Mouse (Mus musculus): ENCODE data around the gene B3galt1. TPM values are rescaled to one million over a fixed set of nuclear protein-coding genes. Genes with fewer than 3 reads are reported as not detected.

The B3galt1 gene
- polyA plus RNA-seq, 1 experiment from 2014 or later: 8.4 TPM

DNA sequence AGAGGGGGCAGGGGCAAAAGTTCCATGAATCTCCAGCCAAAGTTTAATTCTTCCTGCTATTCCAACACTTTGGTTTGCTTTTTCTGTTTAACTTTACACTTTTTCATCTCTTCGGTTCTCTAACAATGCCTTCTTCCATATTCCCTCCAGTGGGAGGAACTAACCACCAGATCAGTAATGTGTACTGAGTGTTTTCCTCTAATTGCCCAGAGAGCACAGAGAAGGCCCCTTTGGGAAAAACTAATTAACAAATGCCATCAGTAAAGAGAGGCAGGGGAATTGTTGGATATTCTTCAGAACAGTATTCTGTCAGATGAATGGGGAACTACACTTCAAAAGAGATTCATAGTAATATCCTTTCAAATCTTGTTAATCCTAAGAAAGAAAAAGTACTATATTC, 338.1 kb downstream of the B3galt1 start:
- ATAC-seq (ENCODE audit: insufficient number of reproducible peaks, low FRiP score, low TSS enrichment, low read depth): no peak

DNA sequence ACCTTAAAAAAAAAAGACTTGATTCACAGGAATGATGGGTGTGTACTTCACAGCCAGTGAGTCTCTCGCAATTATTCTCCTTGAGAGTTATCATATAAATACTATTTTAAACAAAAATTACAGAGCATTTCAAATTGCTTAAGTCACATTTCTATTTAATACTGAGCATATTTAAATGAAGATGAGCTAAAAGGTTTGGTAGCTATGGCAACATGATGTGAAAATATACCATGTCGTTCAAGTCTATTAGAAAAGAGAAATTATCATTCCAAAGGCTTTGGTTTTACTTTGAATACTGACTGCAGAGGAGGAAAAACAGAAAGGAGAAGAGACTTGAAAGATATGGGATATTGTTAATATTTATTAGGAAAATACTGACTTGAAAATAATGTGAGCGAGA, 366.3 kb downstream of the B3galt1 start:
- Histone ChIP-seq H3K4me1 (ENCODE audit: control insufficient read depth, insufficient read depth, low read length) (no peaks in the 10 kb centered on the region), H3K36me3 (ENCODE audit: control insufficient read depth, insufficient read depth, low read length) (no peaks in the 10 kb centered on the region), H3K9ac (ENCODE audit: low read length) (no peak overlapping the region), H3K27me3 (ENCODE audit: control insufficient read depth, insufficient read depth, low read length) (no peaks in the 10 kb centered on the region), H3K4me3 (ENCODE audit: low read depth, low read length) (no peak overlapping the region), H3K4me2 (ENCODE audit: low read depth, severe bottlenecking) (no peak overlapping the region), H3K9me3 (ENCODE audit: control insufficient read depth, low read length) (no peaks in the 10 kb centered on the region), H3K27ac (replicated peaks; ENCODE audit: low read depth, low read length) (no peak overlapping the region)
- whole genome bisulfite sequencing: 85% methylated on average over 3 of the region's 3 CpGs
- DNase-seq (ENCODE audit: low spot score): no peak
- ATAC-seq (ENCODE audit: insufficient number of reproducible peaks, low FRiP score, low TSS enrichment, low read depth): no peak

More for the DNA sequence above, 338.1 kb downstream of the B3galt1 start:
- no peaks in the 10 kb centered on the region for H3K9me3 ChIP-seq (ENCODE audit: control insufficient read depth, low read length)
- H3K4me1 ChIP-seq (ENCODE audit: control insufficient read depth, insufficient read depth, low read length): no peaks in the 10 kb centered on the region
- 89% methylated on average over 1 of the region's 1 CpGs for WGBS
- H3K9ac ChIP-seq (ENCODE audit: low read length): no peak overlapping the region
- H3K27ac ChIP-seq (replicated peaks; ENCODE audit: low read depth, low read length): no peak overlapping the region
- H3K4me3 ChIP-seq (ENCODE audit: low read depth, low read length): no peak overlapping the region
- no peaks in the 10 kb centered on the region for H3K36me3 ChIP-seq (ENCODE audit: control insufficient read depth, insufficient read depth, low read length)
- no peaks in the 10 kb centered on the region for H3K27me3 ChIP-seq (ENCODE audit: control insufficient read depth, insufficient read depth, low read length)
- no peak overlapping the region for H3K4me2 ChIP-seq (ENCODE audit: low read depth, severe bottlenecking)
- no peak for DNase-seq (ENCODE audit: low spot score)

DNA sequence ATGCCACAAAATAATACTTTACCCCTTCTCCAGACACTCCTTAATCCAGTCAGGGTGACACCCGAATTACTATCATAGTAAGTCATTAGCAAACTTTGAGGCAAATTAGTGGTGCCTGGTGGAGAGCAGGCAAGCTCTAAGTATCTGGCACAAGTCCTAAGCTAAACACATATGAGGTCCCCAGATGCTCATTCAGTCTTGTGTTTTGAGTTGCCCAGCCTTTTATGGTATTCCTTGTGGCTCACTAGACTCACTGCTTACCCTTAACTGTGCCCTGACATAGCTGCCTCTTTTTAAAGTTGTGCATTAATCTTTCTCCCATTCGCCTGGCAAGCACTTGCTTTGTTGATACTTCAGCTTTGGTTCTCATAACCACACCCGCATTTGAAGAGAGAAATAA, 382.7 kb downstream of the B3galt1 start:
- H3K36me3 ChIP-seq (ENCODE audit: control insufficient read depth, insufficient read depth, low read length): no peaks in the 10 kb centered on the region
- no peak for DNase-seq (ENCODE audit: low spot score)
- no peak overlapping the region for H3K9ac ChIP-seq (ENCODE audit: low read length)
- H3K4me2 ChIP-seq (ENCODE audit: low read depth, severe bottlenecking): no peak overlapping the region
- no peak overlapping the region for H3K27ac ChIP-seq (replicated peaks; ENCODE audit: low read depth, low read length)
- H3K27me3 ChIP-seq (ENCODE audit: control insufficient read depth, insufficient read depth, low read length): no peaks in the 10 kb centered on the region
- no peak overlapping the region for H3K4me3 ChIP-seq (ENCODE audit: low read depth, low read length)
- WGBS: 82% methylated on average over 3 of the region's 3 CpGs
- no peaks in the 10 kb centered on the region for H3K9me3 ChIP-seq (ENCODE audit: control insufficient read depth, low read length)
- H3K4me1 ChIP-seq (ENCODE audit: control insufficient read depth, insufficient read depth, low read length): no peaks in the 10 kb centered on the region
- ATAC-seq (ENCODE audit: insufficient number of reproducible peaks, low FRiP score, low TSS enrichment, low read depth): no peak

DNA sequence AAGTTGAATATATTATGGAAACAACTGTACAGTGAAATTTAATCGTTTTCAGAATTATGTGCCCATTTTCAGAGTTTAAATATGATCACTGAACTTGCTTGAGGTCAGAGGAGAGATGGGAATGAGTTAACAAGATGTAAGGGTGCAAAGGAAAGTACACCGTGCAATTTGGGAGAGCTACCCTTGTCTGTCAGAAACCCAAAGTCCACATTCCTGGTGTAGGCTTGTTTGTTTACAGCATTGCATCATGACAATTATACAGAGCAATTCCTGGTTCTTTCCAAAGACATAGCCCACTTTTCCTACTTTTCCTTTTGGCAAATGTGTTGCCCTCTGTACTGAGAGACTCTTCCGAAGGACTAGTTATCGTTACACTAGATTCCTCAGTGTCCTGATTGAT, 390.5 kb downstream of the B3galt1 start:
- H3K27me3 ChIP-seq (ENCODE audit: control insufficient read depth, insufficient read depth, low read length): no peaks in the 10 kb centered on the region
- DNase-seq (ENCODE audit: low spot score) (no peak), ATAC-seq (ENCODE audit: insufficient number of reproducible peaks, low FRiP score, low TSS enrichment, low read depth) (no peak)
- H3K4me1 ChIP-seq (ENCODE audit: control insufficient read depth, insufficient read depth, low read length): no peaks in the 10 kb centered on the region
- H3K9ac ChIP-seq (ENCODE audit: low read length): no peak overlapping the region
- no peak overlapping the region for H3K4me3 ChIP-seq (ENCODE audit: low read depth, low read length)
- whole genome bisulfite sequencing: 83% methylated on average over 4 of the region's 4 CpGs
- H3K4me2 ChIP-seq (ENCODE audit: low read depth, severe bottlenecking): no peak overlapping the region
- H3K9me3 ChIP-seq (ENCODE audit: control insufficient read depth, low read length): no peaks in the 10 kb centered on the region
- no peaks in the 10 kb centered on the region for H3K36me3 ChIP-seq (ENCODE audit: control insufficient read depth, insufficient read depth, low read length)
- no peak overlapping the region for H3K27ac ChIP-seq (replicated peaks; ENCODE audit: low read depth, low read length)

DNA sequence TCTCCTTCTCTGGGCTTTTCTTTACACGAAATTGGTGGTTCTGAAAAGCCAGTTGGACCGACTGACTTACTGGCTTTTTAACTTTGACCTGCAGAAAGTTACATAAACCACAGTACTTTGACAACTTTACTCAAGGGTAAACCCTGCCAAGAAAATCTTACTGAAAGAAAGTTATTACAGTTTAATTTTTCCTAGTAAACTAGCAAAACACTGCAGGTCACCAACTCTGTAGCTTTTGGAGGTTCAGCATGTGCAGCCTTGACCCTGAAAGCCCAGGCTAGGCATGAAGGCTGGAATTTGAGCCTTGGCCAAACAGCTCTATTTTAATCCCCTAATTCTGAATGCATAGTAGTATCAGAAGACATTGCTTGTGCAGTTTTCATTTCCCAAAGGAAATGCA, 391.9 kb downstream of the B3galt1 start:
- no peak overlapping the region for H3K4me2 ChIP-seq (ENCODE audit: low read depth, severe bottlenecking)
- no peak for ATAC-seq (ENCODE audit: insufficient number of reproducible peaks, low FRiP score, low TSS enrichment, low read depth)
- H3K4me3 ChIP-seq (ENCODE audit: low read depth, low read length): no peak overlapping the region
- no peaks in the 10 kb centered on the region for H3K27me3 ChIP-seq (ENCODE audit: control insufficient read depth, insufficient read depth, low read length)
- no peaks in the 10 kb centered on the region for H3K9me3 ChIP-seq (ENCODE audit: control insufficient read depth, low read length)
- no peak overlapping the region for H3K9ac ChIP-seq (ENCODE audit: low read length)
- 66% methylated on average over 2 of the region's 2 CpGs for WGBS
- DNase-seq (ENCODE audit: low spot score): no peak
- H3K4me1 ChIP-seq (ENCODE audit: control insufficient read depth, insufficient read depth, low read length): no peaks in the 10 kb centered on the region
- H3K27ac ChIP-seq (replicated peaks; ENCODE audit: low read depth, low read length): no peak overlapping the region
- no peaks in the 10 kb centered on the region for H3K36me3 ChIP-seq (ENCODE audit: control insufficient read depth, insufficient read depth, low read length)

DNA sequence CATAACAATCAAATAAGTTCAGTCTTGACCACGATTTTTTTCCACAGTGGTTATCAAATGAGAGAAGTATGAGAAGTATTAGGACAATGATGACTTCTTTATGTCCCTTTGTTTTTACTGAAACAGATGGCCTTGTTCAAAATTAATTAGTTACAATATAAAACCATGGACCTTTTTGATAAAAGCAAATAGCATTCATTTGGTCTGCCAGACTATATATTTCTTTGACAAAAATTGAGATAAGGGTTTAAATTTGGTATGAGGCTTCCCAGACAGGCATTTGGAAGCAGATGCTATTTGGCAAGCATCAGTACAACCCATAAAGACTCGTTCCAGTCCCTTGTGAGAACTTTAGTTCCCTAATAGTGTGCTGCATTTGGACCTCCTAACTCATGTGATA, 395.0 kb downstream of the B3galt1 start:
- H3K36me3 ChIP-seq (ENCODE audit: control insufficient read depth, insufficient read depth, low read length): no peaks in the 10 kb centered on the region
- no peak for DNase-seq (ENCODE audit: low spot score)
- WGBS: 80% methylated on average over 2 of the region's 2 CpGs
- no peak overlapping the region for H3K9ac ChIP-seq (ENCODE audit: low read length)
- H3K4me2 ChIP-seq (ENCODE audit: low read depth, severe bottlenecking): no peak overlapping the region
- no peaks in the 10 kb centered on the region for H3K4me1 ChIP-seq (ENCODE audit: control insufficient read depth, insufficient read depth, low read length)
- no peak overlapping the region for H3K4me3 ChIP-seq (ENCODE audit: low read depth, low read length)
- no peak overlapping the region for H3K27ac ChIP-seq (replicated peaks; ENCODE audit: low read depth, low read length)
- ATAC-seq (ENCODE audit: insufficient number of reproducible peaks, low FRiP score, low TSS enrichment, low read depth): no peak
- H3K27me3 ChIP-seq (ENCODE audit: control insufficient read depth, insufficient read depth, low read length): no peaks in the 10 kb centered on the region
- no peaks in the 10 kb centered on the region for H3K9me3 ChIP-seq (ENCODE audit: control insufficient read depth, low read length)

DNA sequence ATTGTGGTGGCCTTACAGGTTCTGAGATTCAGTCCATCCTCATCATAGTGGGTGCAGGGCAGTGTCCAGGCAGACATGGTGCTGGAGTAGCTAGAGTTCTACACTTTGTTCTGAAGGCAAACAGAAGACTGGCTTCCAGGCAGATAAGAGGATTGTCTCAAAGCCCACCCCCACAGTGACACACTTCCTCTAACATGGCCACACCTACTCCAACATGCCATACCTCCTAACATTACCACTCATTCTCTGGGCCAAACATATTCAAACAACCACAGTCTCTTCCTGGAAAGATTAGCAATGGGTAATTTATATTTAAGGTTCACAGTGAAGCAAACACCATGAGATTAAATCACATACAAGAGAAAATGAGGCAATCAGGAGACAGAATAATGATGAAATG, 403.1 kb downstream of the B3galt1 start:
- H3K4me2 ChIP-seq (ENCODE audit: low read depth, severe bottlenecking): no peak overlapping the region
- no peaks in the 10 kb centered on the region for H3K9me3 ChIP-seq (ENCODE audit: control insufficient read depth, low read length)
- no peaks in the 10 kb centered on the region for H3K27me3 ChIP-seq (ENCODE audit: control insufficient read depth, insufficient read depth, low read length)
- no peak overlapping the region for H3K4me3 ChIP-seq (ENCODE audit: low read depth, low read length)
- H3K27ac ChIP-seq (replicated peaks; ENCODE audit: low read depth, low read length): no peak overlapping the region
- DNase-seq (ENCODE audit: low spot score): no peak
- no peak overlapping the region for H3K9ac ChIP-seq (ENCODE audit: low read length)
- H3K36me3 ChIP-seq (ENCODE audit: control insufficient read depth, insufficient read depth, low read length): no peaks in the 10 kb centered on the region
- H3K4me1 ChIP-seq (ENCODE audit: control insufficient read depth, insufficient read depth, low read length): no peaks in the 10 kb centered on the region
- ATAC-seq (ENCODE audit: insufficient number of reproducible peaks, low FRiP score, low TSS enrichment, low read depth): no peak

DNA sequence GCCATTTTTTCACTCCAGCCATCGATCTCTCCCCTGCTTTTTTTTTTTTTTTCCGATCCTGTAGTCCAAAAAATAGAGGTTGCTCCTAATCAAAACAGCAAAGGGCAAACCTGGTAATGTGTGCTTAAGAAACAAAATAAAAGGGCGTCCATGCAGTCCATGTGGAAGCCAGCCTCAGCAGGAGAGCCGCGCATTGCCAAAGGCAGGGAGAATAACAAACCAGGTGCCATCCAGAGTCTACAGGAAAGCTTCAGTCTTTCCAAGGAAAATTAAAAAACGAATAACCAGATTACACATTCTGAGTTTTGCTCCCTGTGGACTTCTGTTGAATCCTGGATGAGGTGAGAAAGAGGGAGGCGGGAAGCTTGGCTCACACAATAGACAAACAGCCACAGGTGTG, 405.4 kb downstream of the B3galt1 start:
- 76% methylated on average over 7 of the region's 7 CpGs for WGBS
- no peaks in the 10 kb centered on the region for H3K4me1 ChIP-seq (ENCODE audit: control insufficient read depth, insufficient read depth, low read length)

DNA sequence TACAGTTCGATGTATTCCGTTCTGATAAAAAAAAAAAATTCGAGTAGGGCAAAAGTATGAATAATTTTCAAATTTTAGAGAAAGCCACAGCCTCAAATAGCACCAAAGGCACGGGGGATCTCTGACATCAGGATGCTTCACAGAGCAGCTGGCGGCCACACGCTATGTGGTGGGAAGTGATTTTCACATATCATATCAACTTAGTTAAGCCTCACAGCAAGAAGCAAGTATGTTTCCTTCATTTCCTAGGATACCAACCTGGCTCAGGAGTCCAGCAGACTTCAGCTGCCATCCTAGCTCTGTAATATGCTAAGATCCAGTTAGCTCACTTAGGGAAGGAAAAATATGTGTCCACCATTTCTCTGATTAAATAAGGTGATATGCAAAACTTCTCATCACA, 405.9 kb downstream of the B3galt1 start:
- no peak overlapping the region for H3K27ac ChIP-seq (replicated peaks; ENCODE audit: low read depth, low read length)
- DNase-seq (ENCODE audit: low spot score) (no peak), ATAC-seq (ENCODE audit: insufficient number of reproducible peaks, low FRiP score, low TSS enrichment, low read depth) (no peak)
- H3K9me3 ChIP-seq (ENCODE audit: control insufficient read depth, low read length): no peaks in the 10 kb centered on the region
- no peaks in the 10 kb centered on the region for H3K27me3 ChIP-seq (ENCODE audit: control insufficient read depth, insufficient read depth, low read length)
- H3K4me2 ChIP-seq (ENCODE audit: low read depth, severe bottlenecking): no peak overlapping the region
- H3K9ac ChIP-seq (ENCODE audit: low read length): no peak overlapping the region
- H3K36me3 ChIP-seq (ENCODE audit: control insufficient read depth, insufficient read depth, low read length): no peaks in the 10 kb centered on the region
- H3K4me3 ChIP-seq (ENCODE audit: low read depth, low read length): no peak overlapping the region
- no peaks in the 10 kb centered on the region for H3K4me1 ChIP-seq (ENCODE audit: control insufficient read depth, insufficient read depth, low read length)
- 87% methylated on average over 6 of the region's 6 CpGs for WGBS

More for the DNA sequence above, 405.4 kb downstream of the B3galt1 start:
- ATAC-seq (ENCODE audit: insufficient number of reproducible peaks, low FRiP score, low TSS enrichment, low read depth): no peak
- DNase-seq (ENCODE audit: low spot score): no peak
- Histone ChIP-seq H3K27ac (replicated peaks; ENCODE audit: low read depth, low read length) (no peak overlapping the region), H3K27me3 (ENCODE audit: control insufficient read depth, insufficient read depth, low read length) (no peaks in the 10 kb centered on the region), H3K36me3 (ENCODE audit: control insufficient read depth, insufficient read depth, low read length) (no peaks in the 10 kb centered on the region), H3K9ac (ENCODE audit: low read length) (no peak overlapping the region), H3K4me3 (ENCODE audit: low read depth, low read length) (no peak overlapping the region), H3K4me2 (ENCODE audit: low read depth, severe bottlenecking) (no peak overlapping the region), H3K9me3 (ENCODE audit: control insufficient read depth, low read length) (no peaks in the 10 kb centered on the region)
